Mouse (Mus musculus) heart, adult 2 months (tissue): ENCODE measurements around the gene Fam129c.

Experiments
- CTCF ChIP-seq: fragments of 200-600 bp; IDR thresholded peaks from 2 replicates; pipeline ENCODE4 v1.8.1; 2022; ENCODE audit warnings: antibody characterized with exemption, mild to moderate bottlenecking, moderate library complexity
- POLR2A ChIP-seq: fragments of 200-500 bp; IDR thresholded peaks from 2 replicates; pipeline ENCODE4 v1.6.1; 2011; ENCODE audit warnings: mild to moderate bottlenecking, low read depth, low read length, control low read depth; ENCODE audit not compliant: insufficient read depth

GRCm38 (mm10) chr8:71595862-71596261, 1.6 kb upstream of the Fam129c start:
- no peak for TF ChIP-seq POLR2A
- TF ChIP-seq CTCF = 0 out of 2 replicates have a peak, but pooled peaks have one; percentile 100
